Mouse (Mus musculus): ENCODE data around the gene Gm10376. TPM values are rescaled to one million over a fixed set of nuclear protein-coding genes. Genes with fewer than 3 reads are reported as not detected.
"Not testable (repeated sequence)": the region's sequence is repeated elsewhere in the genome, so short reads cannot be mapped to it uniquely, and the experiment has no call there.

The Gm10376 gene
- total RNA-seq (2021) = not detected in 2 replicates
- long read RNA-seq, experiment 1 = 0 reads
- long read RNA-seq, experiment 2 = 0 reads

DNA sequence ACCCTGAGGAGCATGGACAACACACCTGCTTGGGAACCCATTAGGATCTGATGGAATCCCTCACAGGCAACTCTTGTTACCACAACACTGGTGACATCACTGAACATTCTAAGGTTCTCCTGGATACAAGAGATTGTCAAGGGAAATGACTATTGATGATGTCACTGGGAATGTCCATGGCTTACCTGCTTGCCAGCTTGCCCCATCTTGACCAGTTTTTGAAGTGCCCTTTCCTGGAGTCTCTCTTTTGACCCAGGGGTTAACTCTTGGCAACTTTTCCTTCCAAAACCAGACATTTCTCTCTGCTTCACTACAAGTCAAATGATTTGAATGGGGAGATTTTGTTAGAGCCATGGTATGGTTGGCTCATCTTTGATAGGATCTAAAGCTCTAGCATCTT, at the start of gene Gm10376:
TSS of gene Gm10376 (minus strand) at position 101 of the 400 bp plus-strand sequence.
- not testable (repeated sequence) for DNase-seq

GRCm38 (mm10) chr14:43060179-43060578, 44.8 kb upstream of the Gm10376 start:
- DNase-seq = not testable (repeated sequence)

DNA sequence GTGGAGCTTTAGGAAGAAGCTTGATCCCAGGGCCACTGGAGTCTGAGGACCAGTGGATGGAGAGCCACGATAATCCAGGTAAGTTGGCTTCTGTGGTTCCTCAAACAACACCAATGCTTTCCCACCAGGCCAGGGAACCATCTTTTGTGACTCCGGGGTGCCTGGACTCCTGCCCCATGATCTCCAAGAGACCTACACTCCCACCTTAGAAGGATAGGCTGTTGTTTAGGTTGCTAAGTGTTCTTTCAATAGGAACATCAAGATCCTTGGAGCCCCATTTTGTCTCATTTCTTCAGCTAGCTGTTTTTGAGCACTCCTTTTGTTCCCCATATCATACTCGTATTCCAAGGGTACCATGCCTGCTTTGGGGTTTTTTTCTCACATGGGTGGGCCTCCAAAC, 42.6 kb upstream of the Gm10376 start:
- DNase-seq = not testable (repeated sequence)

- DNase-seq = not testable (repeated sequence)
Measured at GRCm38 (mm10) chr14:42993524-42993923, 21.9 kb downstream of the Gm10376 start, which contains the start of gene Gm8082. Gene Gm8082, minus strand, starts transcription at chr14:42993624.

Other genes starting within 250 kb of the Gm10376 start
- not detected in 2 replicates for gene Gm3015, start 246.8 kb downstream of the Gm10376 start, total RNA-seq (2021)
- gene Gm10377, start 217.6 kb downstream of the Gm10376 start, total RNA-seq (2021) = not detected in 2 replicates
- gene Gm21977, start 162.2 kb downstream of the Gm10376 start, total RNA-seq (2021) = not detected in 2 replicates
- not detected in 2 replicates for gene Gm8082, start 22.0 kb downstream of the Gm10376 start, total RNA-seq (2021)
- not detected in 2 replicates for gene Gm8094, start 61.0 kb upstream of the Gm10376 start, total RNA-seq (2021)
- not detected in 2 replicates for gene Gm8104, start 85.0 kb upstream of the Gm10376 start, total RNA-seq (2021)
- gene Gm7233, start 164.2 kb upstream of the Gm10376 start, total RNA-seq (2021) = not detected in 2 replicates
- gene Gm8122, start 219.7 kb upstream of the Gm10376 start, total RNA-seq (2021) = not detected in 2 replicates
- not detected in 2 replicates for gene Gm8126, start 243.0 kb upstream of the Gm10376 start, total RNA-seq (2021)

Data from adrenal gland, postnatal 14 days (tissue).